Mouse (Mus musculus): ENCODE results near the gene Fancc. TPM values are rescaled to one million over a fixed set of nuclear protein-coding genes. Genes with fewer than 3 reads are reported as not detected.

The Fancc gene
- polyA plus RNA-seq, 1 experiment, result 9.7 TPM

GRCm38 (mm10) chr13:63273859-63274258, 223.2 kb downstream of the Fancc start:
- H3K36me3 ChIP-seq (ENCODE audit: control insufficient read depth, insufficient read depth, low read length), result no peaks in the 10 kb centered on the region
- H3K4me3 ChIP-seq (ENCODE audit: control insufficient read depth, low read depth, low read length), result peak overlapping the region; percentile 34
- H3K4me1 ChIP-seq (ENCODE audit: control insufficient read depth, insufficient read depth, low read length), result peaks cover 15% of the 10 kb centered on the region
- H3K27me3 ChIP-seq (ENCODE audit: control insufficient read depth, insufficient read depth, low read length), result no peaks in the 10 kb centered on the region
- peak overlapping the region; percentile 4; the same call in 1 of the 2 replicates for H3K27ac ChIP-seq (ENCODE audit: control insufficient read depth, insufficient read depth, low read depth, low read length)
- TF ChIP-seq CTCF (IDR thresholded peaks at IDR 0.05; ENCODE audit: control insufficient read depth, insufficient read depth, insufficient replicate concordance, low read depth, low read length) (no peak), POLR2A (IDR thresholded peaks at IDR 0.05; ENCODE audit: control insufficient read depth, low read depth, low read length) (no peak)

- peaks cover 15% of the 10 kb centered on the region for H3K4me1 ChIP-seq (ENCODE audit: control insufficient read depth, insufficient read depth, low read length)
- peak; percentile 32; the same call in 1 of the 2 replicates for TF ChIP-seq POLR2A (IDR thresholded peaks at IDR 0.05; ENCODE audit: control insufficient read depth, low read depth, low read length)
- TF ChIP-seq CTCF (IDR thresholded peaks at IDR 0.05; ENCODE audit: control insufficient read depth, insufficient read depth, insufficient replicate concordance, low read depth, low read length), result no peak
- H3K36me3 ChIP-seq (ENCODE audit: control insufficient read depth, insufficient read depth, low read length), result no peaks in the 10 kb centered on the region
- peak overlapping the region; percentile 61 for H3K4me3 ChIP-seq (ENCODE audit: control insufficient read depth, low read depth, low read length)
- H3K27ac ChIP-seq (ENCODE audit: control insufficient read depth, insufficient read depth, low read depth, low read length), result peak overlapping the region; percentile 83
- H3K27me3 ChIP-seq (ENCODE audit: control insufficient read depth, insufficient read depth, low read length), result no peaks in the 10 kb centered on the region
Observed at GRCm38 (mm10) chr13:63272602-63273229, 224.4 kb downstream of the Fancc start.

- Histone ChIP-seq H3K27me3 (ENCODE audit: control insufficient read depth, insufficient read depth, low read length) (no peaks in the 10 kb centered on the region), H3K27ac (ENCODE audit: control insufficient read depth, insufficient read depth, low read depth, low read length) (no peak overlapping the region), H3K36me3 (ENCODE audit: control insufficient read depth, insufficient read depth, low read length) (no peaks in the 10 kb centered on the region), H3K4me1 (ENCODE audit: control insufficient read depth, insufficient read depth, low read length) (peaks cover 15% of the 10 kb centered on the region), H3K4me3 (ENCODE audit: control insufficient read depth, low read depth, low read length) (peak overlapping the region; percentile 8; the same call in 1 of the 2 replicates)
- TF ChIP-seq CTCF (IDR thresholded peaks at IDR 0.05; ENCODE audit: control insufficient read depth, insufficient read depth, insufficient replicate concordance, low read depth, low read length), result no peak
- no peak for TF ChIP-seq POLR2A (IDR thresholded peaks at IDR 0.05; ENCODE audit: control insufficient read depth, low read depth, low read length)
Observed at GRCm38 (mm10) chr13:63272017-63272601, 225.0 kb downstream of the Fancc start.

GRCm38 (mm10) chr13:63270191-63270590, 226.9 kb downstream of the Fancc start:
- TF ChIP-seq POLR2A (IDR thresholded peaks at IDR 0.05; ENCODE audit: control insufficient read depth, low read depth, low read length) (no peak), CTCF (IDR thresholded peaks at IDR 0.05; ENCODE audit: control insufficient read depth, insufficient read depth, insufficient replicate concordance, low read depth, low read length) (no peak)
- Histone ChIP-seq H3K27ac (ENCODE audit: control insufficient read depth, insufficient read depth, low read depth, low read length) (no peak overlapping the region), H3K27me3 (ENCODE audit: control insufficient read depth, insufficient read depth, low read length) (no peaks in the 10 kb centered on the region), H3K4me1 (ENCODE audit: control insufficient read depth, insufficient read depth, low read length) (peaks cover 15% of the 10 kb centered on the region), H3K36me3 (ENCODE audit: control insufficient read depth, insufficient read depth, low read length) (no peaks in the 10 kb centered on the region), H3K4me3 (ENCODE audit: control insufficient read depth, low read depth, low read length) (no peak overlapping the region)

GRCm38 (mm10) chr13:63268776-63269175, 228.3 kb downstream of the Fancc start:
- no peaks in the 10 kb centered on the region for H3K27me3 ChIP-seq (ENCODE audit: control insufficient read depth, insufficient read depth, low read length)
- no peak overlapping the region for H3K27ac ChIP-seq (ENCODE audit: control insufficient read depth, insufficient read depth, low read depth, low read length)
- H3K36me3 ChIP-seq (ENCODE audit: control insufficient read depth, insufficient read depth, low read length), result no peaks in the 10 kb centered on the region
- peaks cover 13% of the 10 kb centered on the region for H3K4me1 ChIP-seq (ENCODE audit: control insufficient read depth, insufficient read depth, low read length)
- no peak overlapping the region for H3K4me3 ChIP-seq (ENCODE audit: control insufficient read depth, low read depth, low read length)
- TF ChIP-seq CTCF (IDR thresholded peaks at IDR 0.05; ENCODE audit: control insufficient read depth, insufficient read depth, insufficient replicate concordance, low read depth, low read length) (no peak), POLR2A (IDR thresholded peaks at IDR 0.05; ENCODE audit: control insufficient read depth, low read depth, low read length) (no peak)

GRCm38 (mm10) chr13:63268371-63268770, 228.7 kb downstream of the Fancc start:
- H3K27ac ChIP-seq (ENCODE audit: control insufficient read depth, insufficient read depth, low read depth, low read length), result no peak overlapping the region
- no peaks in the 10 kb centered on the region for H3K36me3 ChIP-seq (ENCODE audit: control insufficient read depth, insufficient read depth, low read length)
- no peaks in the 10 kb centered on the region for H3K27me3 ChIP-seq (ENCODE audit: control insufficient read depth, insufficient read depth, low read length)
- peaks cover 12% of the 10 kb centered on the region for H3K4me1 ChIP-seq (ENCODE audit: control insufficient read depth, insufficient read depth, low read length)
- no peak for TF ChIP-seq CTCF (IDR thresholded peaks at IDR 0.05; ENCODE audit: control insufficient read depth, insufficient read depth, insufficient replicate concordance, low read depth, low read length)
- TF ChIP-seq POLR2A (IDR thresholded peaks at IDR 0.05; ENCODE audit: control insufficient read depth, low read depth, low read length), result no peak
- no peak overlapping the region for H3K4me3 ChIP-seq (ENCODE audit: control insufficient read depth, low read depth, low read length)

GRCm38 (mm10) chr13:63262168-63262957, 234.7 kb downstream of the Fancc start:
- no peak for TF ChIP-seq CTCF (IDR thresholded peaks at IDR 0.05; ENCODE audit: control insufficient read depth, insufficient read depth, insufficient replicate concordance, low read depth, low read length)
- no peak for TF ChIP-seq POLR2A (IDR thresholded peaks at IDR 0.05; ENCODE audit: control insufficient read depth, low read depth, low read length)
- Histone ChIP-seq H3K27me3 (ENCODE audit: control insufficient read depth, insufficient read depth, low read length) (no peaks in the 10 kb centered on the region), H3K36me3 (ENCODE audit: control insufficient read depth, insufficient read depth, low read length) (no peaks in the 10 kb centered on the region), H3K27ac (ENCODE audit: control insufficient read depth, insufficient read depth, low read depth, low read length) (no peak overlapping the region), H3K4me3 (ENCODE audit: control insufficient read depth, low read depth, low read length) (no peak overlapping the region), H3K4me1 (ENCODE audit: control insufficient read depth, insufficient read depth, low read length) (no peaks in the 10 kb centered on the region; the same call in 1 of the 2 replicates)

Measured in testis, adult 2 months (tissue).